Mouse (Mus musculus): ENCODE data around the gene Ssh2. TPM values are rescaled to one million over a fixed set of nuclear protein-coding genes. Genes with fewer than 3 reads are reported as not detected.

The Ssh2 gene
- total RNA-seq, 1 experiment = 7.7 TPM

DNA sequence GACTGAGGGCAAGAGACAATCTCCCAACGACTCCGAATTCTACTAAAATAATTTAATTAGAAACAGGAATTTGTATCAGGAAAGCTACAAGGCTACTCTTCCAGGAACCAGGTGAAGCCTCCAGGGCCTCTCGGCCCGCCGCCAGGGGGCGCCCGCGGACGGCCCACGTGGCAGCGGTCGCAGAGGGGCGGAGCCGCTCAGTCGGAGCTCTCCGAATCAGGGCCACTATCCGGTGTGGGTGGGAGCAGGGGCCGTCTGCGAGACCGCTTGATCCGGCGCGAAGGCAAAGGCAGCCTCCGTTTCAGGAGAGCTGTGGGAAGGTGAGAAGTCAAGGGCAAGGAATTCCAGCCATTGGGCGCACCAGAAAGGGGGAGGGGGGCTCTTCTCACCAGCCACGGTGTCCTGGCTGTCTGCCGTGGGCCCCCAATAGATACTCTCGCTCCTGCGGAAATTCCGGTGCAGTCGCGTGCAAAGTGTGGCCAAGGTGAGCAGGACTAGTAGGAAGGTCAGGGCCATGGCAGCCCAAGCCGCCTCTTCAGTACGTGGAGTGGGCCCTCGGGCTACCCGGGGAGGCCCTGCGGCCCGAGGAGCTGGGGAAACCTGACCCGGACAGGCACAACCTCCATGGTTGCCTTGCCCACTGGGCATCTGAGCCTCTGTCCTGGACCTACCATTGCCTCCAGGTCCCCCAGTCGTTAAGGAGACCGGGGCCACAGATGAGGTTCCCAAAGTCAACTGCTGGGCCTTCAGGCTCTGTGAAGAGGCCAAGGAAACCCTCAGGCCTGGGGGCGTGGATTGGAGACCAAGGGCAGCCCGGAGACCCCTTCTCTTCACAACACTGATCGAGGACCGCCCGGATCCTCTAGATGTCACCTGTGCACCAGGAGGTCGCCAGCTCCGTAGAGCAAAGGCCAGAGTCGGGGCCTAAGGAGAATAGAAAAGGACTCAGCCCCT, 292.3 kb downstream of the Ssh2 start:
- Histone ChIP-seq H3K9me3 (ENCODE audit: control insufficient read depth, insufficient read depth, low read depth, low read length) (no peaks in the 10 kb centered on the region), H3K27ac (ENCODE audit: insufficient read depth, low read depth, low read length, poor library complexity, severe bottlenecking) (no peak overlapping the region), H3K9ac (ENCODE audit: insufficient read depth, low read depth, low read length, poor library complexity, severe bottlenecking) (peak overlapping the region; percentile 36; the same call in 1 of the 2 replicates), H3K4me3 (ENCODE audit: insufficient read depth in 1 of 2, low read depth in 1 of 2, low read length in 2 of 2, poor library complexity in 1 of 2, severe bottlenecking in 1 of 2) (peak overlapping the region; percentile 42 to 44), H3K4me1 (ENCODE audit: control insufficient read depth in 2 of 2, insufficient read depth in 2 of 2, low read length in 2 of 2, poor library complexity in 1 of 2) (peaks cover 0 to 19% of the 10 kb centered on the region in 2 experiments), H3K36me3 (ENCODE audit: control insufficient read depth, insufficient read depth, low read length, poor library complexity, severe bottlenecking) (peaks cover 38% of the 10 kb centered on the region)
- in situ Hi-C loops (cut with MboI; ENCODE audit: low sequenced_read_pairs in 2 of 2, unreplicated experiment in 2 of 2) = no loop called here
- TF ChIP-seq HCFC1 (IDR thresholded peaks at IDR 0.05; ENCODE audit: borderline replicate concordance, insufficient read depth, low read length) = no peak
- TF ChIP-seq MAFK (IDR thresholded peaks at IDR 0.05; ENCODE audit: insufficient read depth, low read depth, low read length) = no peak
- TF ChIP-seq CHD2 (IDR thresholded peaks at IDR 0.05; ENCODE audit: low read depth, low read length) = no peak
- no peak for TF ChIP-seq ZC3H11A (IDR thresholded peaks at IDR 0.05; ENCODE audit: borderline replicate concordance, low read depth, low read length)
- no peak for TF ChIP-seq ZNF384 (IDR thresholded peaks at IDR 0.05; ENCODE audit: low read depth, low read length)
- no peak for DNase-seq (ENCODE audit: low read depth, low spot score)

Other genes with a start within 250 kb of the Ssh2 start
- 0.37 and 0.54 TPM in 2 replicates for gene Slc6a4, start 217.7 kb upstream of the Ssh2 start, total RNA-seq (2012; rRNA removed)
- 12.1 and 13.3 TPM in 2 replicates for gene Nsrp1, start 137.9 kb upstream of the Ssh2 start, total RNA-seq (2012; rRNA removed)
- 0.11 and 0.27 TPM in 2 replicates for gene Efcab5, start 27.3 kb upstream of the Ssh2 start, total RNA-seq (2012; rRNA removed)
- 0.48 and 0.80 TPM in 2 replicates for gene Coro6, start 246.1 kb downstream of the Ssh2 start, total RNA-seq (2012; rRNA removed)

Data from ES-E14 (cell line).